Mouse (Mus musculus) splenic B cell, adult 2 months (primary cell): Measurements from ENCODE around the gene Tra2a.

Experiments
- DNase-seq: peaks from one replicate; pipeline ENCODE4 v3.0.0-alpha.2; 2011; ENCODE audit warnings: low read depth, low spot score
- H3K27me3 ChIP-seq: 2 replicates; pipeline ENCODE4 v1.6.1; 2012; ENCODE audit warnings: mild to moderate bottlenecking, low read length, moderate library complexity, mixed read lengths; ENCODE audit not compliant: control insufficient read depth, poor library complexity, insufficient read depth, severe bottlenecking
- H3K36me3 ChIP-seq: 2 replicates; pipeline ENCODE4 v1.6.1; 2012; ENCODE audit warnings: mild to moderate bottlenecking, low read length, moderate library complexity, mixed read lengths; ENCODE audit not compliant: control insufficient read depth, poor library complexity, insufficient read depth, severe bottlenecking

Tra2a gene

GRCm38 (mm10) chr6:49262421-49262820 is 1.4 kb downstream of the Tra2a start:
- no peak for DNase-seq
- no peaks in the 10 kb centered on the region for H3K27me3 ChIP-seq
- no peaks in the 10 kb centered on the region for H3K36me3 ChIP-seq

GRCm38 (mm10) chr6:49259711-49260110 is 4.1 kb downstream of the Tra2a start:
- DNase-seq: no peak
- Histone ChIP-seq H3K36me3 (no peaks in the 10 kb centered on the region), H3K27me3 (no peaks in the 10 kb centered on the region)

- Histone ChIP-seq H3K36me3 (no peaks in the 10 kb centered on the region), H3K27me3 (no peaks in the 10 kb centered on the region)
- DNase-seq: peak; percentile 29
Measured at GRCm38 (mm10) chr6:49257880-49258279, 6.0 kb downstream of the Tra2a start.

- H3K27me3 ChIP-seq: no peaks in the 10 kb centered on the region
- DNase-seq: no peak
- H3K36me3 ChIP-seq: peaks cover 11% of the 10 kb centered on the region; the same call in 1 of the 2 replicates
Measured at GRCm38 (mm10) chr6:49252207-49252606, 11.6 kb downstream of the Tra2a start.

GRCm38 (mm10) chr6:49251199-49251598 is 12.6 kb downstream of the Tra2a start:
- no peaks in the 10 kb centered on the region for H3K27me3 ChIP-seq
- H3K36me3 ChIP-seq: peaks cover 13% of the 10 kb centered on the region; the same call in 1 of the 2 replicates
- peak; percentile 22 for DNase-seq

- Histone ChIP-seq H3K36me3 (peaks cover 11% of the 10 kb centered on the region; the same call in 1 of the 2 replicates), H3K27me3 (no peaks in the 10 kb centered on the region)
- peak; percentile 55 for DNase-seq
Measured at GRCm38 (mm10) chr6:49247246-49247645, 16.6 kb downstream of the Tra2a start.

GRCm38 (mm10) chr6:49242331-49242730 is 21.5 kb downstream of the Tra2a start:
- no peak for DNase-seq
- H3K27me3 ChIP-seq: no peaks in the 10 kb centered on the region
- H3K36me3 ChIP-seq: peaks cover 2% of the 10 kb centered on the region

- DNase-seq: no peak
- Histone ChIP-seq H3K27me3 (no peaks in the 10 kb centered on the region), H3K36me3 (peaks cover under 1% of the 10 kb centered on the region)
Measured at GRCm38 (mm10) chr6:49241562-49241961, 22.3 kb downstream of the Tra2a start.

- peak; percentile 92 for DNase-seq
- no peaks in the 10 kb centered on the region for H3K27me3 ChIP-seq
- H3K36me3 ChIP-seq: no peaks in the 10 kb centered on the region
Measured at GRCm38 (mm10) chr6:49236331-49236730, 27.5 kb downstream of the Tra2a start.

- Histone ChIP-seq H3K36me3 (no peaks in the 10 kb centered on the region), H3K27me3 (no peaks in the 10 kb centered on the region)
- DNase-seq: peak; percentile 53
Measured at GRCm38 (mm10) chr6:49233356-49233755, 30.5 kb downstream of the Tra2a start.

GRCm38 (mm10) chr6:49228126-49228679 is 35.6 kb downstream of the Tra2a start:
- Histone ChIP-seq H3K36me3 (no peaks in the 10 kb centered on the region), H3K27me3 (no peaks in the 10 kb centered on the region)
- DNase-seq: peak; percentile 73

- H3K36me3 ChIP-seq: no peaks in the 10 kb centered on the region
- peak; percentile 69 for DNase-seq
- no peaks in the 10 kb centered on the region for H3K27me3 ChIP-seq
Measured at GRCm38 (mm10) chr6:49227184-49227735, 36.6 kb downstream of the Tra2a start.

- no peaks in the 10 kb centered on the region for H3K27me3 ChIP-seq
- H3K36me3 ChIP-seq: no peaks in the 10 kb centered on the region
- no peak for DNase-seq
Measured at GRCm38 (mm10) chr6:49225728-49226123, 38.1 kb downstream of the Tra2a start.

- DNase-seq: no peak
- H3K27me3 ChIP-seq: no peaks in the 10 kb centered on the region
- no peaks in the 10 kb centered on the region for H3K36me3 ChIP-seq
Measured at GRCm38 (mm10) chr6:49224923-49225727, 38.7 kb downstream of the Tra2a start.

GRCm38 (mm10) chr6:49221906-49222305 is 41.9 kb downstream of the Tra2a start:
- no peaks in the 10 kb centered on the region for H3K36me3 ChIP-seq

More at GRCm38 (mm10) chr6:49221906-49222305, 41.9 kb downstream of the Tra2a start:
- H3K27me3 ChIP-seq: peaks cover 2% of the 10 kb centered on the region; the same call in 1 of the 2 replicates
- DNase-seq: no peak
